Mouse (Mus musculus): Measurements from ENCODE around the gene Fam161b. TPM values are rescaled to one million over a fixed set of nuclear protein-coding genes. Genes with fewer than 3 reads are reported as not detected.
"Not testable (repeated sequence)": the region's sequence is repeated elsewhere in the genome, so short reads cannot be mapped to it uniquely, and the experiment has no call there.

The Fam161b gene
- polyA plus RNA-seq, 1 experiment from 2014 or later, result 5.5 TPM

DNA sequence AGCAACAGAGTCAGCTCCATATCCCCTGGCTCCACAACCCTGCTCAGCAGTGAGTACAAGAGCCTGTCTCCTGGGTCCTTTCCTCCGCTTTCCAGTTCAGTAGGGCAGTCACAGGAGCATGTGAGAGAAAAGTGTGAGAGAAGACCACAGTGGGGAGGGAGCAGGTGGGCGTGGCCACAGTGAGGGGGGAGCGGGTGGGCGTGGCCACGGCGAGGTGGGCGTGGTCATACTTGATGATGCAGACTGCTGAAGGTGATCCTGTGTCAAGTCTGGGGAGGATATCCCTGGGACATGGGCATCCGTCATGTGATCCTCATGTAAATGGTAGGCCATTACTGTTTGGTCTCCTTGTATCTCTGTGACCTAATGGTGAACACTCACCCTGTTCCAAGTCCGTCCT lies 5.3 kb upstream of the Fam161b start:
- Histone ChIP-seq H3K9ac (no peak overlapping the region), H3K4me3 (no peak overlapping the region), H3K4me1 (peaks cover 7% of the 10 kb centered on the region), H3K36me3 (peaks cover 47% of the 10 kb centered on the region), H3K27ac (no peak overlapping the region), H3K4me2 (replicated peaks) (no peak overlapping the region), H3K9me3 (no peaks in the 10 kb centered on the region), H3K27me3 (no peaks in the 10 kb centered on the region)
- 64% methylated on average over 9 of the region's 9 CpGs for WGBS
- no peak for ATAC-seq (ENCODE audit: insufficient number of reproducible peaks, insufficient read depth, low FRiP score, low TSS enrichment)

GRCm38 (mm10) chr12:84365137-84365536 lies 3.5 kb upstream of the Fam161b start:
- ATAC-seq (ENCODE audit: insufficient number of reproducible peaks, insufficient read depth, low FRiP score, low TSS enrichment), result no peak
- H3K27me3 ChIP-seq, result no peaks in the 10 kb centered on the region
- peaks cover 29% of the 10 kb centered on the region for H3K36me3 ChIP-seq
- H3K9me3 ChIP-seq, result no peaks in the 10 kb centered on the region
- H3K9ac ChIP-seq, result no peak overlapping the region
- H3K27ac ChIP-seq, result no peak overlapping the region
- peaks cover 13% of the 10 kb centered on the region for H3K4me1 ChIP-seq
- WGBS, result 97% methylated on average over 6 of the region's 6 CpGs
- no peak overlapping the region for H3K4me2 ChIP-seq (replicated peaks)
- no peak overlapping the region for H3K4me3 ChIP-seq

GRCm38 (mm10) chr12:84364291-84364690 lies 2.7 kb upstream of the Fam161b start:
- WGBS, result 83% methylated on average over 9 of the region's 9 CpGs
- Histone ChIP-seq H3K4me2 (replicated peaks) (no peak overlapping the region), H3K4me1 (peaks cover 13% of the 10 kb centered on the region), H3K27ac (no peak overlapping the region), H3K9me3 (no peaks in the 10 kb centered on the region), H3K4me3 (no peak overlapping the region), H3K36me3 (peaks cover 24% of the 10 kb centered on the region), H3K27me3 (no peaks in the 10 kb centered on the region), H3K9ac (no peak overlapping the region)
- ATAC-seq (ENCODE audit: insufficient number of reproducible peaks, insufficient read depth, low FRiP score, low TSS enrichment), result no peak

- no peak overlapping the region for H3K9ac ChIP-seq
- no peaks in the 10 kb centered on the region for H3K9me3 ChIP-seq
- peak overlapping the region; percentile 82 for H3K4me2 ChIP-seq (replicated peaks)
- WGBS, result 61% methylated on average over 2 of the region's 2 CpGs
- H3K36me3 ChIP-seq, result peaks cover 10% of the 10 kb centered on the region
- no peaks in the 10 kb centered on the region for H3K27me3 ChIP-seq
- H3K4me1 ChIP-seq, result peaks cover 13% of the 10 kb centered on the region
- ATAC-seq (ENCODE audit: insufficient number of reproducible peaks, insufficient read depth, low FRiP score, low TSS enrichment), result no peak
- no peak overlapping the region for H3K27ac ChIP-seq
- peak overlapping the region; percentile 98 for H3K4me3 ChIP-seq
Measured at GRCm38 (mm10) chr12:84362872-84363271, 1.2 kb upstream of the Fam161b start.

- H3K4me1 ChIP-seq, result peaks cover 13% of the 10 kb centered on the region
- H3K4me2 ChIP-seq (replicated peaks); H3K27ac ChIP-seq; H3K4me3 ChIP-seq; H3K9ac ChIP-seq; ATAC-seq (ENCODE audit: insufficient number of reproducible peaks, insufficient read depth, low FRiP score, low TSS enrichment); H3K27me3 ChIP-seq; H3K9me3 ChIP-seq: not testable (repeated sequence)
- H3K36me3 ChIP-seq, result peaks cover 16% of the 10 kb centered on the region; the same call in 1 of the 2 replicates
- 76% methylated on average over 2 of the region's 2 CpGs for WGBS
Measured at GRCm38 (mm10) chr12:84358699-84359098, 2.9 kb downstream of the Fam161b start.

DNA sequence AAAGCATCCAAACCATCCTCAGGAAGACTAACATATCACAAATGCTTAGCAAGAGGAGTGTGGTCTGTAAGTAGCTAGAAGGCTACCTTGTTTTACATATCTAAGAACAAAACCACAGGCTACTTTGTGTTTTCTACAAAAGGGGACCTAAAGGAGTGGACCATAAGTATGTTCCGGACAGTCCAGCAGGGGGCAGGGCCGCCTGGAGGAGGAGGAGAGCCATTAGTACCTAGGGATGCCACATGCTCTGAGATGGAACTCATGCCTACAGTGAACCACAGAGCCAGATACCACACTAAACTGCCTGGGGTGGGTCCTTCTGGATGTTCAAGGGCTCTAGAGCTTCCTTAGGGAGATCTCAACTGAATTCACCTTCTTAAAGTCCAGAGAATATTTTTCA lies 14.4 kb downstream of the Fam161b start:
- Histone ChIP-seq H3K9me3 (no peaks in the 10 kb centered on the region), H3K4me1 (no peaks in the 10 kb centered on the region), H3K9ac (no peak overlapping the region), H3K27me3 (no peaks in the 10 kb centered on the region), H3K4me2 (replicated peaks) (no peak overlapping the region), H3K27ac (no peak overlapping the region), H3K36me3 (peaks cover 30% of the 10 kb centered on the region), H3K4me3 (no peak overlapping the region)
- 39% methylated on average over 2 of the region's 2 CpGs for WGBS
- no peak for ATAC-seq (ENCODE audit: insufficient number of reproducible peaks, insufficient read depth, low FRiP score, low TSS enrichment)

DNA sequence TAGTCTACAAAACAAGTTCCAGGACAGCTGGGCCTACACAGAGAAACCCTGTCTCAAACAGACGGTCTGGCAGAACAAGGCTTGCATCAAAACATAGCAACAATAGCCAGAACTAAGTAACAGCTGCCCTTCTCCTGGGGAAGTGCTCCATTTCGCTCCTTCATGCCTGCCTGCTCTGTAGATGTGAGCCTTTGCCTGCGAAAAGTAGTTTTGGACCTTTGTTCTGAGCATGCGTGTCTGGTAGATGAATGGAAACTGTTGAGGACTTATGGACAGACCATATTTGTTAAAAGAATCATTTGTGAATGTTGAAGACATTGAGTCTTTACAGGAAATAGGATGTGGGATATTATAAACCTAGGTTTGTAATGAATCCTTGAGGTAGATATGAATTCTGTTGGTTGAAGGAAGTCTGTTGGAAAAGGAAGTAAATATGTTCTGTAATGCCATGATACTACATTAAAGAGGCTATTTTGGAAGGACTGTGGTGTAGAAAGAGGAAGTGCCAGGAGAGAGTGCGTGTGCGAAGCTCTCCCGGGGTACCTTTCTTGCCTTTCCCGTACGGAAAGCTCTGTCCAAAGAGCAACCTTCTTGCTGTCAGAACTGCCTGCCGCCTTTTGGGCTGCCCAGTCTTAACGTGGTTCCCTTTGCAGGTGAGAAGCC lies 24.5 kb downstream of the Fam161b start:
- no peak for ATAC-seq (ENCODE audit: insufficient number of reproducible peaks, insufficient read depth, low FRiP score, low TSS enrichment)
- no peak overlapping the region for H3K27ac ChIP-seq
- no peak overlapping the region for H3K9ac ChIP-seq
- H3K36me3 ChIP-seq, result peaks cover 80% of the 10 kb centered on the region
- no peaks in the 10 kb centered on the region for H3K9me3 ChIP-seq
- 91% methylated on average over 11 of the region's 11 CpGs for WGBS
- no peak overlapping the region for H3K4me3 ChIP-seq
- no peak overlapping the region for H3K4me2 ChIP-seq (replicated peaks)
- no peaks in the 10 kb centered on the region for H3K27me3 ChIP-seq
- H3K4me1 ChIP-seq, result no peaks in the 10 kb centered on the region

- H3K36me3 ChIP-seq, result peaks cover 45% of the 10 kb centered on the region
- 86% methylated on average over 4 of the region's 4 CpGs for WGBS
- H3K9me3 ChIP-seq, result no peaks in the 10 kb centered on the region
- H3K27me3 ChIP-seq, result no peaks in the 10 kb centered on the region
- no peaks in the 10 kb centered on the region for H3K4me1 ChIP-seq
- H3K9ac ChIP-seq, result no peak overlapping the region
- H3K4me3 ChIP-seq, result no peak overlapping the region
- no peak overlapping the region for H3K4me2 ChIP-seq (replicated peaks)
- ATAC-seq (ENCODE audit: insufficient number of reproducible peaks, insufficient read depth, low FRiP score, low TSS enrichment), result no peak
- H3K27ac ChIP-seq, result no peak overlapping the region
Measured at GRCm38 (mm10) chr12:84327111-84327512, 34.5 kb downstream of the Fam161b start.

DNA sequence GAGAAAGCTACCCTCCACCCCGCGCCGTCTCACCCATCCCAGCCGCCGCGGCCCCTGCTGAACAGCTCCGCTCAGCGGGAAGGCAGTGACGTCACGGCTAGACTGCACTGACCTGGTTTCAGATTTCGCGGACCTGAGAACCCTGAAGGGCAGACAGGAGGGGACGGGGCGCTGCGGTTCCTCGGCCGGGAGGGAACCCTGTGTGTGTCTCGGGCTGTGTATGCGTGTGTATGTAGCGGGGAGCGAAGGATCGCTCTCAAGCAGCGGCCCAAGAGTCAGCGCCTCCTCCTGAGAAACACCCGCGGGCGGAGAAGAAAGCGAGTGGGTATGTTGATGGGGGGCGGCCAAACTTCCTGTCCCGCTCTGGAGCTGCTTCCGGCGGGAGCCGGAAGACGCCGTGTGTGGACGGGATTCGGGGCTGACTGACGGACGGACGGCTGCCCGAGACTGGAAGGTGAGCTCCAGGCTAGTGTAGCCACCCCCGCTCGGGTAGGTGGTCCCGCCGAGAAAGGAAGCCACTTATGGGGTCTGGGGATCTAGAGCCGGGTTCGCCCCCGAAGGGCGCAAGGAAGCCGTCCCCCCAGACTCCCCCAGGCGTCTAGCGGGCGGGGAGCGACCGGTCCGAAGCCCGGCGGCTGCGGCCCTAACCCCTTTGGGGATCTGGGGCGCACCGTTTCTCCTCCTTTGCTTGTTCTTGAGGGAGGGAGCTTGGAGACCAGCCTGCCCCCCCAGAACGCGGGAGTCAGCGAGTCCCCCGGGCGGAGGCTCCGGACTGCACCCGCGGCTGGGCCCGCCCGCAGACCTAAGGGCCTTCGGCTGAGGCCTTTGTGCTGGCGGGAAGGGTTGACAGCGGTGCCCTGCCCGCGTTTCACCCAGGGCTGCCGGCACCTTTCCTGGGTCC lies 44.7 kb downstream of the Fam161b start, which contains the start of gene Zfp410:
Zfp410 (plus strand) TSS at position 132 of the 901 bp plus-strand sequence.
- peak; percentile 95 for ATAC-seq (ENCODE audit: insufficient number of reproducible peaks, insufficient read depth, low FRiP score, low TSS enrichment)
- Histone ChIP-seq H3K36me3 (no peaks in the 10 kb centered on the region), H3K27ac (peak within 1 kb of the TSS; percentile 97), H3K9ac (peak within 1 kb of the TSS; percentile 97), H3K4me1 (peaks cover 20% of the 10 kb centered on the region), H3K4me3 (peak within 1 kb of the TSS; percentile 99), H3K9me3 (no peaks in the 10 kb centered on the region), H3K4me2 (replicated peaks) (peak within 1 kb of the TSS; percentile 83), H3K27me3 (no peaks in the 10 kb centered on the region)
- under 1% methylated on average over 76 of the region's 77 CpGs for WGBS

DNA sequence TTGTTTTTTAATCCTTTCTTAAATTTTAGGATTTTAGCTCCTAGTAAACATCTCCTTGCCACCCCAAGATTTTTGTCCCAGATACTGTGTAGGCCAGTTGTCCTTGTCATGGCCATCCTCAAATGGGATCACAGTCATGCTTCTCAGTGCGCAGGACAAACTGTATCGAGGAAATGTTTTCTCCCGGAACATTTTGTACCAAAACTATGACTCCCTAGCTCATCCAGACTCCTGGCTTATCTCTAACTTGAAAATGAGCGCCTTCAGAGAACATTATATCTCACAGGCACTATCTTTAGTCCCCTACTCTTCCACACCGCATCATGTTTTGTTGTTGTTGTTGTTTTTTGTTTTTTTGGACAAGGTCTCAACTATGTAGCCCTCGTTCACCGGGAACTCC lies 45.6 kb downstream of the Fam161b start:
- ATAC-seq (ENCODE audit: insufficient number of reproducible peaks, insufficient read depth, low FRiP score, low TSS enrichment), result no peak
- H3K36me3 ChIP-seq, result no peaks in the 10 kb centered on the region
- H3K4me2 ChIP-seq (replicated peaks), result peak overlapping the region; percentile 83
- H3K4me1 ChIP-seq, result peaks cover 20% of the 10 kb centered on the region
- H3K4me3 ChIP-seq, result peak overlapping the region; percentile 99
- peak overlapping the region; percentile 97; the same call in 1 of the 2 replicates for H3K27ac ChIP-seq
- WGBS, result 44% methylated on average over 7 of the region's 7 CpGs
- H3K9me3 ChIP-seq, result no peaks in the 10 kb centered on the region
- H3K9ac ChIP-seq, result peak overlapping the region; percentile 97
- H3K27me3 ChIP-seq, result no peaks in the 10 kb centered on the region

- Histone ChIP-seq H3K36me3 (no peaks in the 10 kb centered on the region), H3K4me1 (0 out of 2 replicates have a peak, but pooled peaks cover 4% of the 10 kb centered on the region), H3K9me3 (no peaks in the 10 kb centered on the region), H3K9ac (no peak overlapping the region), H3K4me2 (replicated peaks) (no peak overlapping the region), H3K27ac (no peak overlapping the region), H3K27me3 (no peaks in the 10 kb centered on the region), H3K4me3 (no peak overlapping the region)
- WGBS, result 74% methylated on average over 3 of the region's 5 CpGs
- ATAC-seq (ENCODE audit: insufficient number of reproducible peaks, insufficient read depth, low FRiP score, low TSS enrichment), result no peak
Measured at GRCm38 (mm10) chr12:84311306-84311705, 50.3 kb downstream of the Fam161b start.

DNA sequence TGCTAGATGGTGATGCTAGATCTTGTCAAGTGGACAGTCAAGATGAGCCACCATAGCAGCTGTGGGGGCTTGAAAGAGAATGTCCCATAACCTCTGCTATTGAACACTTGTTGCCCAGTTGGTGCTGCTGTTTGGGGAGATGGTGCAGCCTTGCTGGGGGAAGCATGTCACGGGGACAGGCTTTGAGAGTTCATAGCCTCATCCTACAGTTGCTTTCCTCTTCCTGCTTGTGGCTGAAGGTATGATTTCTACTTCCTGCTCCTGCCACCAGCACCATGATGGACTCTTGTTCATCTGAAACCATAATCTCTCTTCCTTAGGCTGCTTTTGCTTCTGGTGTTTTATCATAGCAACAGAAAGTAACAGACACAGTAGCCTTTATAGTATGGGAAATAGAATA lies 57.1 kb downstream of the Fam161b start:
- ATAC-seq (ENCODE audit: insufficient number of reproducible peaks, insufficient read depth, low FRiP score, low TSS enrichment), result no peak
- Histone ChIP-seq H3K4me2 (replicated peaks) (no peak overlapping the region), H3K4me1 (no peaks in the 10 kb centered on the region), H3K4me3 (no peak overlapping the region), H3K27me3 (no peaks in the 10 kb centered on the region), H3K27ac (no peak overlapping the region), H3K9me3 (no peaks in the 10 kb centered on the region), H3K9ac (no peak overlapping the region), H3K36me3 (no peaks in the 10 kb centered on the region)
- WGBS, result 82% methylated on average over 1 of the region's 1 CpGs

Measured in embryonic facial prominence, embryonic 12.5 days (tissue).